Mouse (Mus musculus) hematopoietic multipotent progenitor cell, adult 10-12 weeks (in vitro differentiated cells): ENCODE results near the gene Fahd1. TPM values are rescaled to one million over a fixed set of nuclear protein-coding genes. Genes with fewer than 3 reads are reported as not detected.

Experiments used
- polyA plus RNA-seq: library from polyadenylated mRNA; stranded (reverse); fragments of >175 nt; gene quantifications from 2 replicates; pipeline ENCODE4 v1.2.3, GENCODE M21; 2012; ENCODE audit warnings: low replicate concordance

Fahd1 gene
- polyA plus RNA-seq: 2.7 and 6.5 TPM in 2 replicates

GRCm38 (mm10) chr17:24850065-24850772 lies at the start of gene Fahd1:
Gene Fahd1 (minus strand): TSS chr17:24850364.

GRCm38 (mm10) chr17:24896241-24896992 lies 46.3 kb upstream of the Fahd1 start, which contains the start of gene Nme3:
Gene Nme3 (plus strand): TSS chr17:24896500.

GRCm38 (mm10) chr17:24894995-24895547 lies 44.9 kb upstream of the Fahd1 start, which contains the start of the genes Eme2 and Mrps34:
Gene Eme2 (minus strand): TSS chr17:24895087.
Gene Mrps34 (plus strand): TSS chr17:24895116.

GRCm38 (mm10) chr17:24886134-24886931 lies 36.2 kb upstream of the Fahd1 start, which contains the start of the genes Nubp2 and Spsb3:
Gene Nubp2 (minus strand): TSS chr17:24886349.
Gene Spsb3 (plus strand): TSS chr17:24886643.

GRCm38 (mm10) chr17:24865776-24866175 lies 15.6 kb upstream of the Fahd1 start, which contains the start of gene Igfals:
Gene Igfals (plus strand): TSS chr17:24865997.

GRCm38 (mm10) chr17:24839842-24840241 lies 10.3 kb downstream of the Fahd1 start, which contains the start of gene Hagh:
Gene Hagh (plus strand): TSS chr17:24840143.

GRCm38 (mm10) chr17:24803952-24804951 lies 45.9 kb downstream of the Fahd1 start, which contains the start of gene Meiob:
Gene Meiob (plus strand): TSS chr17:24804289.

Other genes starting within 250 kb of the Fahd1 start
- gene Tsc2, start 217.7 kb downstream of the Fahd1 start, polyA plus RNA-seq: 37.6 and 45.7 TPM in 2 replicates
- gene Nthl1, start 217.7 kb downstream of the Fahd1 start, polyA plus RNA-seq: 3.8 and 6.9 TPM in 2 replicates
- 3.8 and 6.4 TPM in 2 replicates for gene Slc9a3r2, start 200.0 kb downstream of the Fahd1 start, polyA plus RNA-seq
- gene Npw, start 191.9 kb downstream of the Fahd1 start, polyA plus RNA-seq: 0.36 and 0.52 TPM in 2 replicates
- 56.2 and 93.5 TPM in 2 replicates for gene Zfp598, start 180.7 kb downstream of the Fahd1 start, polyA plus RNA-seq
- 0.15 and 0.24 TPM in 2 replicates for gene Syngr3, start 160.4 kb downstream of the Fahd1 start, polyA plus RNA-seq
- 52.3 and 54.6 TPM in 2 replicates for gene Gfer, start 154.2 kb downstream of the Fahd1 start, polyA plus RNA-seq
- 5.9 and 10.3 TPM in 2 replicates for gene Noxo1, start 154.1 kb downstream of the Fahd1 start, polyA plus RNA-seq
- 8.7 and 12.3 TPM in 2 replicates for gene Tbl3, start 142.7 kb downstream of the Fahd1 start, polyA plus RNA-seq
- gene Rnf151, start 132.3 kb downstream of the Fahd1 start, polyA plus RNA-seq: 0.16 and 0.36 TPM in 2 replicates
- 42.1 and 88.6 TPM in 2 replicates for gene Rps2, start 132.2 kb downstream of the Fahd1 start, polyA plus RNA-seq
- gene Ndufb10, start 125.9 kb downstream of the Fahd1 start, polyA plus RNA-seq: 220 and 325 TPM in 2 replicates
- gene Rpl3l, start 122.5 kb downstream of the Fahd1 start, polyA plus RNA-seq: 0.31 and 0.38 TPM in 2 replicates
- 43.6 and 56.0 TPM in 2 replicates for gene Msrb1, start 113.7 kb downstream of the Fahd1 start, polyA plus RNA-seq
- gene Hs3st6, start 97.4 kb downstream of the Fahd1 start, polyA plus RNA-seq: 0.94 and 2.2 TPM in 2 replicates
- gene Meiob, start 46.1 kb downstream of the Fahd1 start, polyA plus RNA-seq: not detected in 2 replicates
- gene Hagh, start 10.2 kb downstream of the Fahd1 start, polyA plus RNA-seq: 27.6 and 69.0 TPM in 2 replicates
- gene Igfals, start 15.6 kb upstream of the Fahd1 start, polyA plus RNA-seq: 0.12 TPM in 1 of 2 replicates, not detected in the other
- gene Nubp2, start 36.0 kb upstream of the Fahd1 start, polyA plus RNA-seq: 10.4 and 58.7 TPM in 2 replicates
- 44.2 and 49.9 TPM in 2 replicates for gene Spsb3, start 36.3 kb upstream of the Fahd1 start, polyA plus RNA-seq
- 20.3 and 41.1 TPM in 2 replicates for gene Eme2, start 44.7 kb upstream of the Fahd1 start, polyA plus RNA-seq
- gene Mrps34, start 44.8 kb upstream of the Fahd1 start, polyA plus RNA-seq: 40.1 and 50.8 TPM in 2 replicates
- 19.9 and 39.7 TPM in 2 replicates for gene Nme3, start 46.1 kb upstream of the Fahd1 start, polyA plus RNA-seq
- 64.6 and 70.0 TPM in 2 replicates for gene Mapk8ip3, start 86.6 kb upstream of the Fahd1 start, polyA plus RNA-seq
- 9.7 and 10.8 TPM in 2 replicates for gene Jpt2, start 110.3 kb upstream of the Fahd1 start, polyA plus RNA-seq
- 13.8 and 42.6 TPM in 2 replicates for gene Cramp1l, start 165.4 kb upstream of the Fahd1 start, polyA plus RNA-seq
- gene Ift140, start 165.7 kb upstream of the Fahd1 start, polyA plus RNA-seq: 12.6 and 17.0 TPM in 2 replicates
- gene Tmem204, start 233.2 kb upstream of the Fahd1 start, polyA plus RNA-seq: 0.62 TPM in 1 of 2 replicates, not detected in the other